Mouse (Mus musculus): ENCODE data around the gene Podxl2. TPM values are rescaled to one million over a fixed set of nuclear protein-coding genes. Genes with fewer than 3 reads are reported as not detected.

Podxl2 gene
- total RNA-seq, 2 experiments from 2014 or later: 41.2 to 69.3 TPM

GRCm38 (mm10) chr6:88849270-88849669 lies 25.6 kb downstream of the Podxl2 start:
- DNase-seq (ENCODE audit: low spot score in 2 of 2): no peak

GRCm38 (mm10) chr6:88847571-88847970 lies 27.3 kb downstream of the Podxl2 start:
- DNase-seq (ENCODE audit: low spot score in 2 of 2): no peak

DNA sequence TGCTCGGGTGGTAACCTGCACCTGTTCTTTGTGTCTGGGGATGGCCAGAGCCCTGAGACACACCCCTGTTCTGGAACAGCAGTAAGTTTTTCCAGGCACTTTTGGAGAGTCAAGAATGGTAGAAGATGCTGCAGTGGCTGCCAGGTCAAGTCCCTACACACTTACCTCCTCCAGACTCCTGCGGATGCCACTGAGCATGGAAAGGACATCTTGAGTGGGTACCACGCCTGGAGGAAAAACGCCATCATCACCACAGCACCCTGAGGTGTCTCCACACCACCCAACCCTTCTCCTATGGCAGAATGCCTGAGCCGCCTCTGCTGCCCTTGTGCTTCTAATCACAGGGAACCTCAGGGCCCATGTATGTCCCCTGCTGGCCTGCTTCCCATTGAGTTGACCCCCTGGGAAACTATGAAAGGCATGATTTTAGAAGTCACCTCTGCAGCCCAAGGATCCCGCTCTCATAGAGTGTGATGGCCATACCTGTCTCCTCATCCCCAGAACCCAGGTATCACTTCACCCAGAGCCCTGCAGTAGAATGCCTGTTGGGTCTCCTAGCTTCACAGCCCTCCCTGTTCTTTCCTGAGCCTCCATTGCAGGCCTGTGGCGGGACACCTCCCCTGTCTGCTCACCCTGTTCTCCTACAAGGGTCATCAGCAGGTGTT lies 29.8 kb downstream of the Podxl2 start:
- DNase-seq (ENCODE audit: low spot score in 2 of 2): no peak

DNA sequence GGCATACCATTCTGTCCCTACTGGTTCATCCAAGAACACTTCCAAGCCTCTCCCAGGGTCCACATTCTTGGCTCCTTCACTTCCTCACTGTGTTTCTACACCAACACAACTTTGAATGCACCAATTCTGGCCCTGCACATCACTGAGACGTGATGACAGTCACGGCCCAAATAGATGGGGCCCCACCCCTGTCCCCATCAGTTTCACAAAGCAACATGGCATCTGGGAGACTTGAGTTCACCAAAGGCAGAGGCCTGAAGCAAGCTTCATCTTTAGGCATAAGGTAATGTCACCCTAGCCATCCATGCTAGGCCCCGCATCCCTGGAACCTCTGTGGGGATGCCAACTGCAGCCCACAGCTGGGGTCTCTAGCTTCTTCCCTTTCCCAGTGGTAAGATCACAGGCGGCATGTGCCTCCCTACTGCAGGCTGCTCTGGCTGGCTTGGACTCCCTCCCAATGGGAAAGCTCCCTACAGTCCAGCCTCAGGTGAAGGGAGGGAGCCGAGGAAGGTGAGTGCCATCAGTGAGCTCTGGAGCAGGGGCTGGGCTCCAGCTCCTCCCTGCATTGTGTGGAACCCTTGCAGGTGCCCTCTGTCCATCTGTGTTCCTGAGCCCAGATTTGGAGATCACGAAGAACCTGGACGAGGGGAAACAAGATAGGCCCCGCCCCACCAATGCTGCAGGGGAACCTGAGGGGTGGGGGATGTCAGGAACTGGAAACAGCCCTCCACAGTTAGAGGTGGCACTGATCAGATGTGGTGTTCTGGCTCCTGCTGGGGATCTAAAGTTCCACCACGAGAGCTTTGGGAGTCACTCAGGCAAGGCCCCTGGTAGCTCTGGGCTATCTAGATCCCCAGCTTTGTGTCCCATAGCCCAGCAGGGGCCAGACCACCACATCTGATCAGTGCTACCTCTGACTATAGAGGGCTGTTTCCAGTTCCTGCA lies 30.8 kb downstream of the Podxl2 start:
- DNase-seq (ENCODE audit: low spot score in 2 of 2): no peak

DNA sequence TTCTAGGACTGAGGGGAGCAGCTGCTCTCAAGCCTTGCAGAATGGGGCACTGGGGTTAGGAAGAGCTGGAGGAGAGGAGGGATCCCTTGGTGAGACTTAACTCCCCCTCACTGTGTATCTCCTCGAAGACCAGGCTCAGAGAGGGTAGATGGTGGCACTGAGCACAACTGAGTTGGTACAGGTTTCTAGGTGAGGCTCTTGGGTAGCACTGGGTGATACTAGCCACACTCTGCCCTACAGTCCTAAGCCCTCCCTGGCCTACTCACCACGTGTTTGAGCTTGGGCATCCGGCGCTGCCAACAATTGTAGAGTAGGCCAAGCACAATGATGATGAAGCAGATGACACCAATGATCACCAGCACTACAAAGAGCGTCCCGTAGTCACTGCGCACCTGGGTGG lies 31.6 kb downstream of the Podxl2 start:
- no peak for DNase-seq (ENCODE audit: low spot score in 2 of 2)

DNA sequence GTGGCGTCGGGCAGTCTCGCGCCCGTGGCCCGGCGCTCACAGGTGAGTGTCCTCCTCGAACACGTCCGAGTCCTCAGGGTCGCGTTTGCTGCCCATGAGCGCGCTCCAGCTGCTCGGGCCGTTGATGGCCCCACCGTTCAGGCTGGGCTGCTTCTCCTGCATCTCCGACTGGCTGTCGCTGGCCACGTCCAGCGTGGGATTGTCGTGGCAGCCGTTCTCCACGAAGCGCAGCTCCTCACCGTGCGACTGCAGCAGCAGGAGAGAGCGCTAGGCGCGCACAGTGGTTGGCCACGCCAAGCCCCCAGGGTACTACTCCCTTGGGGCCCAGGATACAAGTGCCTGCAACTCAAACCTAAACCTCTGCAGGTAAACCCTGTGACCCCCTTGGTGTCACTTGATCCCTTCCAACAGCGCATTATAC lies 32.1 kb downstream of the Podxl2 start:
- peak in 1 of 2 experiments; percentile 46 for DNase-seq (ENCODE audit: low spot score in 2 of 2)

DNA sequence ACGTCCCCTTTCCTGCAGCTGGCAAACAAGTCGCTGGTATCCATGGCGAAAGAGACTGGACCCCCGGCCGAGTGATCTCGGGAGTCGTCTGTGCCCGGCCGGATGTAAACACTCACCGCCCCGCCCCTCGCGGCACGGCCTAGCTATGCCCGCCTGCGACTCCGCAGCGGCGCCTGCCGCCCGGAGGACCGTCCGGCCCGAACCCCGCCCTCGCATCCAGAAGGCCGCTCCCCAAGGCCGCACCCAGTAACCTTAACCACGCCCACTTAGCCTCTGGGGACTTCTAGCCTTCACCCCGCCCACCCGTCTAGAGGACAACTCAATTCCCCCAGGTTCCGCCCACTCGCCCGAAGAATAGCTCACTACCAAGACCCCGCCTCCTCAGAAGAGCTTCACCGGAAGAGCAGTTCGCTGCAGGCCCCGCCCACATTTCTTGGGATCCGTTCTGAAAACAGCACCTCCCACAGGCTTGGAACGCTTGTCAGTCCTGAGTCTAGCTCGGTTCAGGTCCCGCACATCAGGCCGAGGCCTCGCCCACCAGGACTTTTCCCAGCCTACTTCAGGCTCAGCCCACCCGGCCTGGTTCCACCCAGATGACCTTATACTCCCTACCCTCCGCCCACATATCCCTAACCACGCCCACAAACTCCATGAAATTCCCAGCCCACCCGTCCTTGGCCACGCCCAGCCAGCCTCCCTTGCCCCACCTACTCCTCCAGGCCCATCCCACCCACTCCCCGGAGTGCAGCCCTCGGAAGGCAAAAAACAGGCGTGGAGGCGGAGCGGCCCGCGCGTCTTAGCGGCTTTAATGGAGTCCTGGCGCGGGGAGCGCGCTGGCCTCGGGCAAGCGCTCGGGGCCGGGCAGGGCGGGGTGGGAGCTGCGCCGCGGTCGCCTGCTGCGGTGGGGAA lies 32.8 kb downstream of the Podxl2 start, which contains the start of gene Abtb1:
Abtb1 (minus strand) TSS at position 204 of the 909 bp plus-strand sequence.
- peak; percentile 97 to 99 for DNase-seq (ENCODE audit: low spot score in 2 of 2)

GRCm38 (mm10) chr6:88841514-88841780 lies 33.4 kb downstream of the Podxl2 start:
- DNase-seq (ENCODE audit: low spot score in 2 of 2): no peak

DNA sequence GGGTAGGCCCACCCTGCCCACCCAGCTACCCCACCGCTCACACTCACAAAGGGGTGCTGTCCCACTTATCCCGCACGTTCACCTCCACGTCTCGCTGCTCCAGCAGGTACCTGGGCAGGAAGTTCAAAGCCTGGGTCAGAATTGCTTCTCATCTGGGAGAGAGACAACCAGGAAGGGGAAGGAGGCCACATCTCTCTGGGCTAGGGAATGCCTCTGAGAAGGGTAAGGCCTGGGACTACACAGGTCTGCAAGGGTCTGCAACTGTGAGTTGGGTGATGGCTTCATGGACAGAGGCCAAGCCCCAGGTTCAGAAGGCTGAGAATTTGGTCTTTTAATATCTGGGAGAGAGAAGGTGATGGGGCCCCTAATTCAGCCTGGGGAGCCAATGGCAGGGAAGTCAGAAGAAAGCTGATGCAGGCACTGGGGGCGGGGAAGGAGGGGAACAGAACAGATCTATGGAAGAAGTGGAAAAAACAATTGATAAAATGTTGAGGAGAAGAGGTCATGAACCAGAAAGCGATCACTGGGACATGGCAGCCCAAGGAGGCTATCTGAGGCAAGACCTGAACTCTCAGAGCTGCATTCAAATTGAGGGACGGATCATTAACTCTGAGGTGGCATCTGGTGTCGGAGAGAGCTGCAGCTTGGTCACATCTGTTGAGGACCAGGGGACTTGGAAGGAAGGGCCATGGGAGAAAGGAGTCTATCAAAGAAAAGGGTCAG lies 33.9 kb downstream of the Podxl2 start:
- no peak for DNase-seq (ENCODE audit: low spot score in 2 of 2)

DNA sequence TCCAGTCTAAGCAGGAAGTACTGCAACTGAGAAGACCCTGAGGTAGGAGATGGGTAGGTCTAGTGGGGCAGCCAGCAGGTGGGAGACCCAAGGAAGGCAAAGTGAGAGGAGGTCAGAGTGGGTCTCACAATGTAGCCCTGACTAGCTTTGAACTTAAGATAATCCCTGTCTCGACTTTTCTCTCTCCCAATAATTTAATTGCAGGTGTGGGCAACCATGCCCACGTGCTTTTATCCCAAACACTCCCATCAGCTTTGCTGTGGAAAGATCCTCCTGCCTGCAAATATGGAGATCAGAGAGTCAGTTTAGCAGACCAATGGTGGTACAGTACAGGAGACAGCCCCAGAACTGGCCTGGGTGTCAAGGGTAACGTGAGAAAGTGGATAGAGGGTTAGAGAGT lies 34.6 kb downstream of the Podxl2 start:
- no peak for DNase-seq (ENCODE audit: low spot score in 2 of 2)

GRCm38 (mm10) chr6:88839135-88839970 lies 35.5 kb downstream of the Podxl2 start:
- DNase-seq (ENCODE audit: low spot score in 2 of 2): no peak

DNA sequence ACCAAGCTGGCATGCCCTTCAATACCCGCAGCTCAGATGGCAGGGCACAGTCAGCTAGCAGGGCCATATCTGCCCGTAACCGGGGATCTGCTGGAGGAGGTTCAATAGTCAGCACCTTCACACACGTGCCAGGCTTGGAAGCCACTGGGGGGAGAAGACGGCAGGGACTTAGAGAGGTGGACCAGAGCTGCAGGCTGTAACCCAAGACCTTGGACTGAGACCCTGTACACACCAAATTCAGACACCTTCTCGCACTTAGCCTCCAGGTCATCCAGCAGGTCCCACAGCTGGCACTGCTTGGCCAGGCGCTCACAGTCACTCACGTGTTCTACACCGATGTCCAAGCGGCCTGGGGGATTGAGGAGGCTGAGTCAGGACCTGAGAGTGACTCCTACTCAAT lies 36.2 kb downstream of the Podxl2 start:
- no peak for DNase-seq (ENCODE audit: low spot score in 2 of 2)

DNA sequence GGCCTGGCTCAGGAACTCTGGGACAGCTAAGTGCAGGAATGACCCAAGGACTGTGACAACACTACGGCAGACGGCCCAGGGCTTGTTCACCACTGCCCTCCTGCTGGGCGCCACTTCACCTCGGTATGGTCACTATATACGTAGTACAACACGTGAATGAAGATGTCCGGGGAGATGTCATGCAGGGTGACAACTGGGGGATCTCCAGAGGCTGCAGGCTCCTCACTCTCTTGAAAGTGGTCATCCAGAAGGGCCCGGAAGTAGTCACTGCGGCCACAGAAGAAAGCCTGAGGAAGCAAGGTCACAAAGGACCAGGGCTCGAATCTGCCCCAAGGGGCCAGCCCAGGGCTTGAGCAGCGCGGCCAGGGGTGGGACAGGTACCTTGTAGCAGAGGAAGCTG lies 36.8 kb downstream of the Podxl2 start:
- DNase-seq (ENCODE audit: low spot score in 2 of 2): no peak

GRCm38 (mm10) chr6:88836178-88836819 lies 38.5 kb downstream of the Podxl2 start:
- DNase-seq (ENCODE audit: low spot score in 2 of 2): no peak

GRCm38 (mm10) chr6:88835047-88835446 lies 39.8 kb downstream of the Podxl2 start:
- DNase-seq (ENCODE audit: low spot score in 2 of 2): no peak

- DNase-seq (ENCODE audit: low spot score in 2 of 2): no peak
Measured at GRCm38 (mm10) chr6:88833340-88834140, 41.3 kb downstream of the Podxl2 start.

GRCm38 (mm10) chr6:88832663-88833062 lies 42.2 kb downstream of the Podxl2 start:
- DNase-seq (ENCODE audit: low spot score in 2 of 2): no peak

- peak; percentile 57 to 74 for DNase-seq (ENCODE audit: low spot score in 2 of 2)
Measured at GRCm38 (mm10) chr6:88831456-88831855, 43.4 kb downstream of the Podxl2 start.

Measured in adrenal gland, adult 18-20 months (tissue).